Mouse (Mus musculus): Measurements from ENCODE around the gene Ctnnd1.
A peak's percentile ranks its signal among the peaks of the same experiment; 100 is the strongest.

- TF ChIP-seq CTCF (IDR thresholded peaks at IDR 0.05; ENCODE audit: control insufficient read depth, insufficient read depth, insufficient read length) (no peak), MYOD1 (IDR thresholded peaks at IDR 0.05; ENCODE audit: control insufficient read depth, insufficient read length, low read depth) (no peak), CEBPB (IDR thresholded peaks at IDR 0.05; ENCODE audit: low read depth) (no peak), MYOG (IDR thresholded peaks at IDR 0.05; ENCODE audit: control insufficient read depth, extremely low read depth, insufficient read length) (no peak), USF1 (IDR thresholded peaks at IDR 0.05; ENCODE audit: low read depth) (peak; percentile 41), MAX (IDR thresholded peaks at IDR 0.05) (no peak), FOSL1 (IDR thresholded peaks at IDR 0.05; ENCODE audit: insufficient read depth, low read length, poor library complexity, severe bottlenecking) (no peak)
Observed at GRCm38 (mm10) chr2:84638428-84639220, 11.9 kb downstream of the Ctnnd1 start.

Measured in C2C12 (cell line).